Mouse (Mus musculus): ENCODE data around the gene Eif4e2. TPM values are rescaled to one million over a fixed set of nuclear protein-coding genes. Genes with fewer than 3 reads are reported as not detected.

Eif4e2 gene
- polyA plus RNA-seq (2012; ENCODE audit: low replicate concordance): 18.5 and 23.0 TPM in 2 replicates

DNA sequence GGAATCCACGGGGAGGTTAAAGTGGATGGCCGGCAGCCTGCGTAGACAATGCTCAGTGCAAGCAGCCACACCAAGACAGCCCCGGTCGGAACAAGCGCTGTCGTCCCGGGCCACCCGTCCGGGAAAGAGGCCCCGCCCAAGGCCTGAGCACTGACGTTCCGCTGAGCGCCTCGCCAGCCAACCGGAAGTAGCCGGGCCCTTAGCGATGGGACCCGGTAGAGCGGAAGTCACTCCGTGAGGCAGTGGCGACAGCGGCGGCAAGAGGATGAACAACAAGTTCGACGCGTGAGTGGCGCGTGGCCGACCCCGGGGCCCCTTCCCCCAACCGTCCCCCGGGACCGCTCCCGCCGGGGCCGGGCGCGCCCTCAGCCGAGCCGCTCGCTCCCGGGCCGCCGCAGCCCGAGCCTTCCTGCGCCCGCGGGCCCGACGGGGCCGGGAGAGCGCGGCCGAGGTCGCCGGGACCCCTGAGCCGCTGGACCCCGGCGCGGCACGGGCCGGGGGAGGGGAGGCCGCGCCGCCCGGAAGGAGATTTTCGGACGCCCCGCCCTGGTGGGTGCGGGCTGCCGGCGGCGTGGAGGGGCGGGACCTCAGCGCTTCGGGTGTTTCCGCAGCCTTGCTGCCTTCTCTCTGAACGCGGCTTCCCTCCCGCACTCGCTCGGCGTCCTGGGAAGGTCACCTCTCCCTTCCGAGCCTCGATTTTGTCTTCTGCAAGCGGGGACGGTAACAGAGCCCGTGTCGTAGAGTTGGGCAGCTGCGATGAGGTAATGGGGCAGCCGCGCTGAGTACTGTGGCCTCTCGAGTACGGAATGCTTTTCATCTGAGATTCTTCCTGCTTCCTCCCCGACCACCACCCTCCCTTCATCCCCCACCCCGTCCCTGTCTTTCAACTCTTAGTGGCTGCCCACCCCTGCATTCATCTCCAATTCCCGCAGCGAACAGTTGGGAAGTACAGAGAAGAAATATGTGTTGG is at the start of gene Eif4e2:
Gene Eif4e2 (plus strand): TSS at position 180 of the 970 bp plus-strand sequence.

DNA sequence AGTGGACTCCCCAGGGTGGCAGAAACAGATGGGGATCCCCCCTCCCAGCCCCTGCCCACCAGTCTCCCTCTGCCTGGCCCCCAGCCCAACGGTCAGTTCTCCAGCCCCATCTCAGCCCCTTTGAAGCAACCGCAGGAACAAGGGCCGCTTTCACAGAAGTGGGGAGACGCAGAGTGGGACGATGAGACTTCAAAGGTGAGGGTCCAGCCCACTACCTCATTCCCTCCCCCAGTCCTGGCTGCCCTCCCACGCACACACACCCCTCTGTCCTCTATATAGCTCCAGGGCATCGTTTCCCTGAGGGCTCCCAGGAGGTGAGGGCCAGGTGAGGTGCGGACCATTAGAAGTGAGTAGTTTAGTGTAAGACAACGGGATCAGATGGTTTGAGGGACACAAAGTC is 30.7 kb upstream of the Eif4e2 start, which contains the start of gene Prss56:
Gene Prss56 (plus strand): TSS at position 301 of the 400 bp plus-strand sequence.

DNA sequence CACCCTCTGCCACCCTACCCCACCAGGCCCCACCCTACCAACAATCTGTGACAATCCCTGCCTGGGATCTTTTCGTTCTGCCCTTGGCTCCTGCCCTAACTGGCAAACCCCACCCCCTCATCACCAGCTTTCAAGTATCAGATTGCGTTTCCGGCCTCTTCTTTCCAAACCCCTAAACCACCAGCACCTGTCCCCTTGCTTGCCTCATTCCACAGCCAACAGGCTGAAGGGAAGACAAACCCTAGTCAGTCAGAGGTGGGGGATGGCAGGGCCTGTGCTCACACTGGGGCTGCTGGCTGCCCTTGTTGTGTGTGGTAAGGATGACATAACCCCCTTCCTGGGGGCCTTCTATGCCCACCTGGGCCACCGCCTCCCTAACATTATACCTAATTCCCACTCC is 23.3 kb upstream of the Eif4e2 start, which contains the start of gene Chrnd:
Gene Chrnd (plus strand): TSS at position 179 of the 400 bp plus-strand sequence.

DNA sequence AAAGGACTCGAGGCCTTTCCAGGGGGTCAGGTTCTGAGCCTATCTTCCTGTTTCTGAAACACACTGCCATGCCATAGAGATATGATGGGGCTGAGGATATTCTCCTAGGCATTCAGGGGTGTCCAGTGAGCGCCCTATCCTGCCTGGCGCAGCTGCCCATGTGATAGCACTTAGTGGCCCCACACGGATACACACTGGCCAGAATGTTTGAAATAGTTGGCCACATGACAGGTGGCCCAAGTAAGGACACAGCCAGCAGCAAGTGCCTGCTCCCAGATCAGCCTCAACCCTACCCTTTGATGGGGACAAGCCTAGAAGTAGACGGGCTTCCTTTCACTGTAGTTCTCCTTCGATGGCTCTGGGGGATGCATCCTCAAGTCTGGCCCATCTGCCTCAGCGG is 9.2 kb upstream of the Eif4e2 start, which contains the start of gene Chrng:
Gene Chrng (plus strand): TSS at position 193 of the 400 bp plus-strand sequence.

DNA sequence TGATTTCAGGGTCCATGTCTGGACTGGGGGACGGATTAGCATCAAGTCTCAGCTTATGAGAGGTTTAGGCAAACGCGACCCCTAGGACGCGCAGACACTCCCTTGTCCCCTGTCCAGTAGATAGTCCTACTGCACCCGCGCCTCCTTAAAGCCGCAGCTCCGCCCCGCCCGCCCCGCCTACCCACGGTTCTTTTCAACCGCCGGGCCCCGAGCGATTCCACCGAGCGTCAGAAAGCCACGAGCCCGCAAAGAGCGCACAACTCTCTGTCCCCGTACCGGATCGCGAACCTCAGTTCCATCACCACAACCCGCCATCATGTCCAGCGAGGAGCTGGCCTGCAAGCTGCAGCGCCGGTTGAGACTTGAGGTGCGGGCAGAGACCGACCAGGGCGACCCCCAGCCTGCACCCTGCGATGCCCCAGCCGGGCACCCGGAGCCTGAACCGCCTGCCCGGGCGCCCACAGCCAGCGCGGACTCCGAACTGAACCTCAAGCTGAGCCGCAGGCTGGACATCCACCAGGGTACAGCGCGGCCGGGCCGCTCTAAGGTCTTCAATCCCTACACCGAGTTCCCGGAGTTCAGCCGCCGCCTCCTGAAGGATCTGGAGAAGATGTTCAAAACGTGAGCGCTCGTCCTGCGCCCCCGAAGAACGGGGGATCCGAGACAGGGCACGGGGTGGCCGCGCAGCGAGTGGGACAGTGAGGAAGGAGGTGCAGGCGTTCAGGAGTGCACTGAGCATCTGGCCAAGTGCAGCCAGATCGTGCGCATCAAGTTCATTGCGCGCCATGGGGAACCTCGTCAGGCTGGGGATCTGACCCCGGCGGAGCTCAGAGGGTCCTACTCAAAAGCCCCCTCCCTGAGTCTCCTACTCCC is 50.7 kb downstream of the Eif4e2 start, which contains the start of gene Efhd1:
Gene Efhd1 (plus strand): TSS at position 230 of the 873 bp plus-strand sequence.

Other genes with a start within 250 kb of the Eif4e2 start
- gene Alppl2, start 124.0 kb upstream of the Eif4e2 start, polyA plus RNA-seq (2012; ENCODE audit: low replicate concordance): not detected in 2 replicates
- gene Alpi, start 112.3 kb upstream of the Eif4e2 start, polyA plus RNA-seq (2012; ENCODE audit: low replicate concordance): not detected in 2 replicates
- gene Akp3, start 88.9 kb upstream of the Eif4e2 start, polyA plus RNA-seq (2012; ENCODE audit: low replicate concordance): 0.15 TPM in 1 of 2 replicates, not detected in the other
- gene Ecel1, start 57.4 kb upstream of the Eif4e2 start, polyA plus RNA-seq (2012; ENCODE audit: low replicate concordance): 0.08 TPM in 1 of 2 replicates, not detected in the other
- not detected in 2 replicates for gene Prss56, start 30.6 kb upstream of the Eif4e2 start, polyA plus RNA-seq (2012; ENCODE audit: low replicate concordance)
- not detected in 2 replicates for gene Chrnd, start 23.3 kb upstream of the Eif4e2 start, polyA plus RNA-seq (2012; ENCODE audit: low replicate concordance)
- gene Chrng, start 9.3 kb upstream of the Eif4e2 start, polyA plus RNA-seq (2012; ENCODE audit: low replicate concordance): not detected in 2 replicates
- 0.64 and 1.2 TPM in 2 replicates for gene Efhd1, start 50.4 kb downstream of the Eif4e2 start, polyA plus RNA-seq (2012; ENCODE audit: low replicate concordance)
- gene Gigyf2, start 113.1 kb downstream of the Eif4e2 start, polyA plus RNA-seq (2012; ENCODE audit: low replicate concordance): 7.8 and 11.5 TPM in 2 replicates
- gene Kcnj13, start 180.8 kb downstream of the Eif4e2 start, polyA plus RNA-seq (2012; ENCODE audit: low replicate concordance): not detected in 2 replicates

Measured in leukemia stem cell, adult 10-12 weeks (primary cell).